Mouse (Mus musculus) left cerebral cortex, adult 2 months (tissue): ENCODE measurements around the gene Rbpjl. TPM values are rescaled to one million over a fixed set of nuclear protein-coding genes. Genes with fewer than 3 reads are reported as not detected.

ENCODE experiments used
- DNase-seq, 2 experiments: peaks; one replicate each; pipeline ENCODE4 v3.0.0; 2021 to 2022; ENCODE audit warnings: low spot score in 2 of 2, mixed read lengths in 1 of 2; ENCODE audit errors: extremely low spot score in 1 of 2
- H3K27ac ChIP-seq: fragments of 200-600 bp; 2 replicates; pipeline ENCODE4 v1.8.1; 2022
- H3K4me3 ChIP-seq: fragments of 200-600 bp; 2 replicates; pipeline ENCODE4 v1.8.1; 2022
- CTCF ChIP-seq: fragments of 200-600 bp; IDR thresholded peaks from 2 replicates; pipeline ENCODE4 v1.8.1; 2022; ENCODE audit warnings: antibody characterized with exemption, mild to moderate bottlenecking, moderate library complexity
- intact Hi-C: fragments of 180-260 bp; cut with DNase I; formaldehyde crosslinking; loops from one replicate; pipeline ENCODE4 v1.15.1; 2025
- total RNA-seq, 2 experiments: library from RNA; stranded (reverse); gene quantifications; 2 replicates each; pipeline ENCODE4 v1.2.3; 2021

Rbpjl gene
- total RNA-seq, 2 experiments from 2014 or later: 0.20 to 0.23 TPM

DNA sequence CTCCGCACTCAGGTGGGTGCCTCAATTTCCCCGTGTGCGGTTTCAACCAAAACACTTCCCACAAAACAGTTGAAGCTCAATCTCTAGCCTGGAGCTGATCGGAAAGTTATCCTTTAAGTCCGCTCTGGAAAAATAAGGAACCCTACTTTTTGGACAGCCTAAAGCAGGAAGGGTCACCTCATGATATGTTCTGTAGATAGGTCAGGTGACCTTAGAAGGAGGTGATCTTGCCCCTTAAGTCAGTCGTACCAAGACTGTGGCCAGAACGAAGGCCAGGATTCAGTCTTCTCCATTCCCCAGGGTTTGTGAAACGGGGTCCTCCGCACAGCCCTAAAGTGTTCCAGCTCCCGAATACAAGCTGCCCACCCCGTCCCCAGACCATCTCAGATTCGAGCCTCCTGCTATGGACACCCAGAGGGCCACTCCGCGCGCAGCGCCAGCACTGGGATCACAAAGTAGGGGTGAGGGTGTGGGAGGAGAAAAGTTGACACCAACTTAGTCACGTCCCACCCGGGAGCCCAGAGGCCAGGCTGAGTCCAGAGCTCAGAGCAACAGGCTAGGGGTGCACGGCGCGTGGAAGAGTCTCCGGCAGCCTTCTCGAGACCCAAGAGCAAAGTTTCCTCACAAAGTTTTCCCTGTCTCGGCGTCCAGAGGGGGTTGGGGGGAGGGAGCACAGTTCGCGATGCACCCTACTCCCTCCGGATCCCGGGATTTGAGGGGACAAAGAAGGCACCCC is 39.5 kb downstream of the Rbpjl start:
- intact Hi-C loops: no loop called here
- no peak for TF ChIP-seq CTCF
- H3K27ac ChIP-seq: peak overlapping the region; percentile 37
- DNase-seq: no peak
- peak overlapping the region; percentile 57 for H3K4me3 ChIP-seq

DNA sequence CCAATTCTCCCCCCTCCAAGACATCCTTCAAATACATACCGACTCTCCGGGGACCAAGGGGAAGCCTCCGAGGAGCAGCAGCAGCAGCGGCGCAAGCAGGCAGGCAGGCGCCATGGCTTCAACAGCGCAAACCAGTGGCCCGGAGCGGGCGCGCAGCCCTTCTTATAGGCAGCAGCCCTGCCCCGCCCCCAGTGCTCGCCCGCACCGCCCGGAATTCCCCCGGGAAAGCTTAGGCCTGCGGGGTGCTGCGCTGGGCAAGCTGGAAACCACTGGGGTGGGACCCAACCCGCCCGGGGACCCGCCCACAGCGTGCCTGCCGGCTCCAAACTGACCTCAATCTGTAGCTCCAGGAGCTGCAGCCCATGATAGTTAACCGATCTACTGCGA is 40.1 kb downstream of the Rbpjl start:
- Histone ChIP-seq H3K27ac (peak overlapping the region; percentile 37; the same call in 1 of the 2 replicates), H3K4me3 (peak overlapping the region; percentile 57)
- intact Hi-C loops: no loop called here
- DNase-seq: peak; percentile 74
- peak; percentile 27 for TF ChIP-seq CTCF

DNA sequence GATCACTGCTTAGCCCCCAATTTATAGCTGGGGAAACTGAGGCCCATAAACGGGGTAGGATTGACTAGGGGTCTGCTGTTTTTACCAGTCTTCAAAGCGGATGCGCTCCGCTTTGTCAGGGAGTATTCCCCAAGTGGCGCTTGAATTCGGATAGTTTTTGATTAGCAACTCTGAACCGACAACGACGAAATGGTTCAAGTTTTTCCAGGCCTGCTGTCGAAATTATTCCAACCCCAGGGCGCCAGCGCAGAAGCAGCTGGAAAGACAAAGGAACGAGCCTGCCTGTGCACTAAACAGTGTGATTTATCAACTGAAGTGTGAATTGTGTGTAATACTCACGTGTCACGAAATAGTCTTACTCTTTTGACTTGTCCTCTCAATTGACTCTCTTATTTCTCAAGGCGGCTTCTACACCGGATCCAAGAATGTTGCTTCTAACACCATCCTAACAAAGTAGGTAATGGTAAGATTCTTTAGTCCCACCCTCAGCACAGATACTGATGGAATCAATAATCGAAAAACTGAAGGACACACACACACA is 40.6 kb downstream of the Rbpjl start, which contains the start of gene Sdc4:
TSS of gene Sdc4 (minus strand) at position 428 of the 541 bp plus-strand sequence.
- DNase-seq: no peak
- Histone ChIP-seq H3K27ac (peak within 1 kb of the TSS; percentile 37; the same call in 1 of the 2 replicates), H3K4me3 (peak within 1 kb of the TSS; percentile 57)
- TF ChIP-seq CTCF: no peak
- intact Hi-C loops: no loop called here

DNA sequence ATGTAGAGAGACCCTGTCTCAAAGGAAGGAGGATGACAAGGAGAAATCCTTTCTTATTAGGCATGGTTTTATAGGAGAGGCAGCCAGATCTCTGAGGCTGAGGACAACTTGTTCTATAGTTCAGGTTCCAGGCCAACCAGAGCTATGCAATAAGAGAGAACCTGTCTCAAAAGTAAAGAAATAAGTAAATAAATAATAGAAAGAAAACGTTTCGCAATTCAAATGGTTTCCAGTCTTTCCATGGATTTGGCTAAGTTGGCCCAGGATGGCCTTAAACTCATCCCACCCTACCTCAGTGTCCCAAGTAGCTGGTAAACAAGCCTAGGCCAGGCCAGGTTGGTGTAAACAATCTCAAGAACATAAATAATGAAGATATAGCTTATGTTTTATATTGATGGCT is 41.8 kb downstream of the Rbpjl start:
- H3K4me3 ChIP-seq: no peak overlapping the region
- no peak for DNase-seq
- no peak overlapping the region for H3K27ac ChIP-seq
- intact Hi-C loops: no loop called here
- TF ChIP-seq CTCF: no peak

DNA sequence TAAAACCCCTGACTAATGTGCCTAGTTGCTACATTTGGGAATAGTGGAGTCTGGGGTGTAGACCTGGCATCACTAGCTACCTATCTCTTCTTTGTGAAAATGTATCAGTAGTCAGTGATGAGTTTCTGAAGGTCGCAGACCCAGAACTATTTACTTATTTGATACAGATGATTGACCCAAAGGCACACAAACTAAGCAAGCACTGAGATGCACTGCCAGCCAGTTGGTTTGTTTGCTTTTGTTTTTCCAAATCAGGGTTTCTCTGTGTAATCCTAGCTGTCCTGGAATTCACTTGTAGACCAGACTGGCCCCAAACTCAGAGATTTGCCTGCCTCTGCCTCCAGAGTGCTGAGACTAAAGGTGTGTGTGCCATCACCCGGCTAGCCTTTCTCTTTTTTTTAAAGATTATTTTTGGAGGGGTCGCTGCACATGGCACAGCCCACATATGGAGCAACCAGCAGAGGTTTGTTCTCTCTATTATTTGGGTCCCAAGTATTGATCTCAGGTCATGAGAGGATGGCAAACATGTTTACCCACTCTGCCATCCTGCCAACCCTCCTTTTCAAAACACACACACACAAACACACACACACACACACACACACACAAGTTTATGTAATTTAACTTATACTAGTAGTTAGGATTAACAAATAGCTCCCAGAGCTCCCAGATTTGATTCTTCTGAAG is 42.6 kb downstream of the Rbpjl start:
- no peak for DNase-seq

DNA sequence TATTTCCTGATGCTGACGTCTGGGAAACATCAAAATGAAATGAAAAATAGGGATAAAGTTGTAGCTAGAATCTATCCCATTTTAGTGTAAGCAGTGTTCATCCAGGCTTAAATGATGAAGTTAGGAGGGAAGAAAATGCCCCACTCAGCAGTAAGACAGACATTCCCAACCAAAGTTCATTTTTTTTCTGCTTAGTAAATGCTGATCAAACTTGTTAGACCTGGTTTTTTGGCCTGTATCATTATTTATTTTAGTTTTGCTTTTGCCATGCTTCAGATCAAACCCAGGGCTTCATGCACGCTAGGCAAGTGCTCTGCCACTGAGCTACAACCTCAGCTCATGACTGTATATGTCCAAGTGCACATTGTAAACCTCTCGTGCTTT is 43.1 kb downstream of the Rbpjl start:
- no peak for TF ChIP-seq CTCF
- Histone ChIP-seq H3K27ac (no peak overlapping the region), H3K4me3 (no peak overlapping the region)
- no peak for DNase-seq
- intact Hi-C loops: no loop called here

More for the DNA sequence above, 42.6 kb downstream of the Rbpjl start:
- intact Hi-C loops: no loop called here
- no peak overlapping the region for H3K4me3 ChIP-seq
- TF ChIP-seq CTCF: no peak
- H3K27ac ChIP-seq: no peak overlapping the region

DNA sequence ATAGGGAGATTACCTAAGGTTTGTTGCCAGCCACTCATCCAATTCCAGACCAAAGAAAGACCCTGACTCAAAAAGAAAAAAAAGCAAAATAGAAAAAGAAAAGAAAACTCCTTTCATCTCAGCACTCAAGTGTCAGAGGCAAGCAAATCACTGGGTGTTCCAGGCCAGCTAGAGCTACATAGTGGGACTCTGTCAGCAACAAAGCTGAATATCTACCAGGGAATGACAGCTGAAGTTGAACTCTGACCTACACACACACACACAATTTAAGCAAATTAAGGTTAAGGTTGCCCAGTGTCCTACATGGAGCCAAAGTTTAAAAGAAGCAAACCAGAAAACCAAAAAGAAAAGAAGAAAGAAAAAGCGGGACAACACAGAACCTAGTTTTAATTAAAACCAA is 45.2 kb downstream of the Rbpjl start:
- DNase-seq: no peak
- H3K4me3 ChIP-seq: no peak overlapping the region
- intact Hi-C loops: no loop called here
- no peak for TF ChIP-seq CTCF
- H3K27ac ChIP-seq: no peak overlapping the region

DNA sequence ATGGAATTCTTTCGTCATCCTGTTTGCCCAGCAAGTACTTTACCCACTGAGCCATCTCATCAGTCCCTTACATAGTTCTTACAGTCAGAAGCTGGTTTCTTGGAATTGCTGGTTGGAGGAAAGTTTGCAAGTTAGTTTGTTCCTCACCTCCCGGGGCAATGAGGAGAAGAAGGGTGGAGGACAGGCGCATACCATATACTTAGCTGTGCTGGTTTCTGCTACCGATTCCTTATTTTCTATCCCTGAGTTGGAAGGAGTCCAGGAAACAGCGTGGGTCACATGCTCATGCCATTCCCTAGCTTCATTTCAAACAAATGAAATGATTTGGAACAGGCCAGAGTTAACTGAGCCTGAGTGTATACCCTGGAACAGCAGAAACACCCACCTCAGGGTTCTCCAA is 46.0 kb downstream of the Rbpjl start:
- no peak for TF ChIP-seq CTCF
- H3K27ac ChIP-seq: no peak overlapping the region
- no peak for DNase-seq
- intact Hi-C loops: no loop called here
- no peak overlapping the region for H3K4me3 ChIP-seq

DNA sequence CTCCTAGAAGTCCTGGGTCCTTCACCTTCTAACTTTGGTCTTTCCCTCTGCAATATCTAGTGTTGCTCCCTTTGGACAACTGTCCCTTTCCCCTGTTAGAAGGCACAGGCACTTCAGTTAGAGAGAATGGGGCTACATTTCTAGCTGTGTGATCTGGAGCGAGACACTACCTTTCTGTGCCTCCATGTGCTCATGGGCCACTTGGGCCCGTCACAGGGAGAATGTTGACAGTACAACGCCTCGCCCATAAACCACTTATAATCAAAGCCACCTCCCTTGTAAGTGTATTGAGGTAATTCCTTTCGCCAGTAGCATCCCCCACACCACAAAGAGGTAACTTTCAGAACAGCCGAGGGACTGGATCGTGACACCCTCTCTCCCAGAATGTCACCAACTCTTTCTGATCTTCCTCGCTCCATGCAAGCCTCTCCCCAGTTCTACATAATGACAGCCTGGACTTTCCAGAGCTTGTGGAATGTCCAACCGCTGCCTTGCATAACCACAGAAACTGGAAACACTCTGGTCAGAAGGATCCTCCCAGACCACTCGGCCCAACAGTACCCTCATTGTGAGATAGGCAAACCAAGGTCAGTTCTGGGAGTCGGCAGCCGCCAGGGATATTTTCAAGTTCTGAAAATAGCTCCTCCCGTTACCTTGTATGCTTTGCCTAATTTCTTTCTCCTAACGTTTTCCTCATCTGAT is 46.6 kb downstream of the Rbpjl start:
- no peak for DNase-seq
- H3K27ac ChIP-seq: no peak overlapping the region
- intact Hi-C loops: no loop called here
- no peak overlapping the region for H3K4me3 ChIP-seq
- TF ChIP-seq CTCF: no peak

DNA sequence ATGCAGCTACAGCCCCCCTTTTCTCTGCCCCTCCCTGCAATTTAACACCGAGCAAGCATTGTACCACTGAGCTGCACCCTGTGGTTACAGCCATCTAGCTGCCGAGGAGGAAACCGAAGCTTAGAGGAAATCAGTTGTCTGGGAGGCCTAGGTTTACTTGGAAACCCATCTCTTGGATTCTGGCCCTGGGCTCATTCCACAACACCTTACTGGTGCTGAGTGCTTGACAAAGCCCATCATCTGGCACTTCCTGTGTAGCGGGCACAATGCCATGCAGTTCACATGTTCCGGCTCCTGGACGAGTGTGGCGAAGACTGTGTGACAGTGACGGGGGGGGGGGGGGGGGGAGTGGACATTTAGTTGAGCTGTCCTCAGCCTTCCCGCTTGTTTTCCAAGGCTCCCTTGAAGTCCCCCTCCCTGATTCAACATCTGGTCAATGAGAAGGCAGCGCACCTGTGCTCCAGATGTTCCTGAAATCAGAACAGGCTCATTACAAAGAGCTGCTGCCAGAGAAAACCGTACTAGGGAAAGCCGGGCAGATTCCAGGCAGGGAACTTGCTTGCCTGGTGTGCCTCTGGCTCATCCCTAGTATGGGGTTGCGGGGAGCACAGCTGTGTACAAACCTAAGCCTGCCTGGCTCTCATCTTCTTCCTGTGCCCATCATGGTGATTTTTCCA is 49.2 kb downstream of the Rbpjl start:
- intact Hi-C loops: no loop called here
- TF ChIP-seq CTCF: no peak
- Histone ChIP-seq H3K27ac (no peak overlapping the region), H3K4me3 (no peak overlapping the region)
- no peak for DNase-seq

DNA sequence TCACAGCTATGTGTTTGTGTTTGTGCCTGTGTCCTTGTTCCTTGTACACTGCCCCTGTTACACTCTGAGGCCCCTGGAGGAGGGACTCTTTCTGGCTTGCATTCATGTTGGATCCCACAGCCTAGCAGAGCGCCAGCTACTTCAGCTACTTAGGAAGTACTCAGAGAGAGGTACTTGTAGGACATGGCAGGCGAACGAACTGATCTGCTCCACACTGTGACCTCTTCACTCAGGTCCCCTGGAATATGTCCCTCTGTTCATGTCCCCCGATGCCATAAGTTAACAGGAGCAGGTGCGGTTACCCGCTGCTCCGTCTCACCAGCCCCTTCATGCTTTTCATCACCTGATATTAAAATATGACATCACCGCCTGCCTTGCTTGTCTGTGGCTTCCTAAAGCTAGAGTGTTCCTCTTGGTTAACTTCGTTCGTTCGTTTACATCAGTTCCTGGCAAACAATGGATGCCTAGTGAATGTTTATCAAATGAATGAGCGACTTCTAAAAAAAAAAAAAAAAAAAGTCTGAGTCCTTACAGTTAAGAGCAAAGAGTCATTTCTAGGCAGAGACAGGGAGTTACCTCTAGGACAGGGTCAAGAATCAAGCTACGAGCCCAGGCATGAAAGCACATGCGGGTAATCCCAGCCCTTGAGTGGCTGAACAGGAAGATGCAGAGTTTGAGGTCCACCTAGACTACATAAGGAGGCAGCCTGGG is 50.3 kb downstream of the Rbpjl start:
- no peak for DNase-seq
- Histone ChIP-seq H3K4me3 (no peak overlapping the region), H3K27ac (no peak overlapping the region)
- intact Hi-C loops: no loop called here
- no peak for TF ChIP-seq CTCF
